Mouse (Mus musculus) midbrain, embryonic 14.5 days (tissue): Measurements from ENCODE around the gene Stat1. TPM values are rescaled to one million over a fixed set of nuclear protein-coding genes. Genes with fewer than 3 reads are reported as not detected.

ENCODE experiments used
- ATAC-seq: fragments of 200-750 bp; cut with Nextera tagmentation; 2 replicates; pipeline ENCODE4 v1.8.0; 2017; ENCODE audit warnings: moderate number of reproducible peaks, moderate library complexity; ENCODE audit not compliant: low FRiP score, low TSS enrichment
- DNase-seq: peaks from one replicate; pipeline ENCODE4 v3.0.0-alpha.2; 2015
- H3K27ac ChIP-seq: fragments of 300-500 bp; sonication (generic); replicated peaks from 2 replicates; pipeline ENCODE4 v1.5.1; 2014; ENCODE audit warnings: mild to moderate bottlenecking, low read depth, low read length, moderate library complexity
- H3K27me3 ChIP-seq: fragments of 300-500 bp; sonication (generic); 2 replicates; pipeline ENCODE4 v1.6.1; 2014; ENCODE audit warnings: low read length, control low read depth, mixed read lengths; ENCODE audit not compliant: control insufficient read depth, insufficient read depth
- H3K36me3 ChIP-seq: fragments of 300-500 bp; sonication (generic); 2 replicates; pipeline ENCODE4 v1.6.1; 2014; ENCODE audit warnings: low read length, control low read depth; ENCODE audit not compliant: control insufficient read depth, insufficient read depth
- H3K4me1 ChIP-seq: fragments of 300-500 bp; sonication (generic); 2 replicates; pipeline ENCODE4 v1.6.1; 2014; ENCODE audit warnings: mild to moderate bottlenecking, antibody characterized with exemption, low read length, control low read depth; ENCODE audit not compliant: control insufficient read depth, insufficient read depth
- H3K4me2 ChIP-seq: fragments of 300-500 bp; sonication (generic); 2 replicates; pipeline ENCODE4 v1.6.1; 2014; ENCODE audit warnings: mild to moderate bottlenecking, low read length, moderate library complexity
- H3K4me3 ChIP-seq: fragments of 300-500 bp; sonication (generic); replicated peaks from 2 replicates; pipeline ENCODE4 v1.5.1; 2014; ENCODE audit warnings: low read depth, low read length
- H3K9ac ChIP-seq: fragments of 300-500 bp; sonication (generic); replicated peaks from 2 replicates; pipeline ENCODE4 v1.6.1; 2014; ENCODE audit warnings: mild to moderate bottlenecking, low read length, moderate library complexity
- H3K9me3 ChIP-seq: fragments of 300-500 bp; sonication (generic); 2 replicates; pipeline ENCODE4 v1.6.1; 2016; ENCODE audit warnings: low read length, control low read depth, mixed read lengths; ENCODE audit not compliant: control insufficient read depth
- WGBS: fragments of 180-500 bp; shearing (Covaris S2); extraction: QIAGEN DNeasy Blood & Tissue Kit; methylation state at CpG from one replicate; pipeline ENCODE4 v1.1.7; 2014; 5-methylcytosine and 5-hydroxymethylcytosine counted together
- polyA plus RNA-seq: library from polyadenylated mRNA; unstranded; fragments of >200 nt; fragmentation: Nextera tagmentation; extraction: Ambion mirVana; gene quantifications from 2 replicates; pipeline ENCODE4 v1.2.1, GENCODE M21; 2014

The Stat1 gene
- polyA plus RNA-seq, 1 experiment from 2014 or later: 22.2 TPM

GRCm38 (mm10) chr1:52161151-52161550 lies 41.9 kb downstream of the Stat1 start:
- Histone ChIP-seq H3K4me2 (no peak overlapping the region), H3K27ac (no peak overlapping the region), H3K9me3 (no peaks in the 10 kb centered on the region), H3K9ac (no peak overlapping the region), H3K4me1 (no peaks in the 10 kb centered on the region), H3K36me3 (0 out of 2 replicates have a peak, but pooled peaks cover 4% of the 10 kb centered on the region), H3K4me3 (no peak overlapping the region), H3K27me3 (no peaks in the 10 kb centered on the region)
- no peak for DNase-seq
- 92% methylated on average over 8 of the region's 8 CpGs for WGBS
- no peak for ATAC-seq

GRCm38 (mm10) chr1:52163707-52164457 lies 44.6 kb downstream of the Stat1 start:
- H3K9ac ChIP-seq: no peak overlapping the region
- no peaks in the 10 kb centered on the region for H3K9me3 ChIP-seq
- no peaks in the 10 kb centered on the region for H3K27me3 ChIP-seq
- H3K4me1 ChIP-seq: no peaks in the 10 kb centered on the region
- 0 out of 2 replicates have a peak, but pooled peaks cover 4% of the 10 kb centered on the region for H3K36me3 ChIP-seq
- H3K4me2 ChIP-seq: no peak overlapping the region
- no peak overlapping the region for H3K4me3 ChIP-seq
- ATAC-seq (no peak), DNase-seq (no peak)
- H3K27ac ChIP-seq: no peak overlapping the region
- 99% methylated on average over 5 of the region's 5 CpGs for WGBS

GRCm38 (mm10) chr1:52166652-52167220 lies 47.5 kb downstream of the Stat1 start:
- ATAC-seq: no peak
- Histone ChIP-seq H3K27me3 (no peaks in the 10 kb centered on the region), H3K4me2 (no peak overlapping the region), H3K9ac (no peak overlapping the region), H3K27ac (no peak overlapping the region), H3K4me1 (no peaks in the 10 kb centered on the region), H3K4me3 (no peak overlapping the region), H3K36me3 (0 out of 2 replicates have a peak, but pooled peaks cover 4% of the 10 kb centered on the region), H3K9me3 (no peaks in the 10 kb centered on the region)
- WGBS: 78% methylated on average over 14 of the region's 14 CpGs
- no peak for DNase-seq

- Histone ChIP-seq H3K4me3 (no peak overlapping the region), H3K4me2 (no peak overlapping the region), H3K4me1 (no peaks in the 10 kb centered on the region), H3K9me3 (no peaks in the 10 kb centered on the region), H3K27me3 (no peaks in the 10 kb centered on the region), H3K9ac (no peak overlapping the region), H3K27ac (no peak overlapping the region), H3K36me3 (0 out of 2 replicates have a peak, but pooled peaks cover 4% of the 10 kb centered on the region)
- ATAC-seq (peak; percentile 15; the same call in 1 of the 2 replicates), DNase-seq (no peak)
- WGBS: 3% methylated on average over 3 of the region's 3 CpGs
These were observed 50.8 kb downstream of the Stat1 start for GRCm38 (mm10) chr1:52170057-52170456.

GRCm38 (mm10) chr1:52170747-52171146 lies 51.5 kb downstream of the Stat1 start:
- H3K4me2 ChIP-seq: no peak overlapping the region
- 80% methylated on average over 7 of the region's 7 CpGs for WGBS
- H3K4me3 ChIP-seq: no peak overlapping the region
- H3K9me3 ChIP-seq: no peaks in the 10 kb centered on the region
- ATAC-seq: no peak
- no peak for DNase-seq
- no peak overlapping the region for H3K27ac ChIP-seq
- H3K27me3 ChIP-seq: no peaks in the 10 kb centered on the region
- no peak overlapping the region for H3K9ac ChIP-seq
- no peaks in the 10 kb centered on the region for H3K4me1 ChIP-seq
- 0 out of 2 replicates have a peak, but pooled peaks cover 2% of the 10 kb centered on the region for H3K36me3 ChIP-seq

- Histone ChIP-seq H3K27ac (no peak overlapping the region), H3K27me3 (no peaks in the 10 kb centered on the region), H3K36me3 (no peaks in the 10 kb centered on the region), H3K9ac (no peak overlapping the region), H3K9me3 (no peaks in the 10 kb centered on the region), H3K4me1 (no peaks in the 10 kb centered on the region), H3K4me2 (no peak overlapping the region), H3K4me3 (no peak overlapping the region)
- DNase-seq (no peak), ATAC-seq (no peak)
- WGBS: 78% methylated on average over 8 of the region's 8 CpGs
These were observed 52.0 kb downstream of the Stat1 start for GRCm38 (mm10) chr1:52171271-52171670.

- ATAC-seq (no peak), DNase-seq (no peak)
- Histone ChIP-seq H3K4me2 (no peak overlapping the region), H3K4me1 (no peaks in the 10 kb centered on the region), H3K4me3 (no peak overlapping the region), H3K27ac (no peak overlapping the region), H3K36me3 (no peaks in the 10 kb centered on the region), H3K9me3 (no peaks in the 10 kb centered on the region), H3K27me3 (no peaks in the 10 kb centered on the region), H3K9ac (no peak overlapping the region)
- WGBS: 72% methylated on average over 5 of the region's 5 CpGs
These were observed 56.1 kb downstream of the Stat1 start for GRCm38 (mm10) chr1:52175321-52175720.

GRCm38 (mm10) chr1:52175983-52176382 lies 56.7 kb downstream of the Stat1 start:
- 67% methylated on average over 3 of the region's 3 CpGs for WGBS
- DNase-seq (no peak), ATAC-seq (no peak)
- H3K9ac ChIP-seq: no peak overlapping the region
- no peaks in the 10 kb centered on the region for H3K9me3 ChIP-seq
- no peaks in the 10 kb centered on the region for H3K4me1 ChIP-seq
- H3K36me3 ChIP-seq: no peaks in the 10 kb centered on the region
- no peak overlapping the region for H3K4me2 ChIP-seq
- H3K4me3 ChIP-seq: no peak overlapping the region
- no peak overlapping the region for H3K27ac ChIP-seq
- no peaks in the 10 kb centered on the region for H3K27me3 ChIP-seq

- Histone ChIP-seq H3K4me2 (no peak overlapping the region), H3K27me3 (no peaks in the 10 kb centered on the region), H3K36me3 (no peaks in the 10 kb centered on the region), H3K27ac (no peak overlapping the region), H3K9ac (no peak overlapping the region), H3K9me3 (no peaks in the 10 kb centered on the region), H3K4me1 (no peaks in the 10 kb centered on the region), H3K4me3 (no peak overlapping the region)
- 85% methylated on average over 2 of the region's 2 CpGs for WGBS
- no peak for ATAC-seq
- no peak for DNase-seq
These were observed 57.8 kb downstream of the Stat1 start for GRCm38 (mm10) chr1:52176999-52177398.
